Mouse (Mus musculus) embryo, embryonic 10 days (tissue): Measurements from ENCODE around the gene Szrd1.

Source experiments
- DNase-seq: peaks from one replicate; pipeline ENCODE4 v3.0.0-alpha.2; 2015; ENCODE audit warnings: low spot score

Gene Szrd1

GRCm38 (mm10) chr4:141066709-141067515, 72.7 kb downstream of the Szrd1 start:
- no peak for DNase-seq

DNA sequence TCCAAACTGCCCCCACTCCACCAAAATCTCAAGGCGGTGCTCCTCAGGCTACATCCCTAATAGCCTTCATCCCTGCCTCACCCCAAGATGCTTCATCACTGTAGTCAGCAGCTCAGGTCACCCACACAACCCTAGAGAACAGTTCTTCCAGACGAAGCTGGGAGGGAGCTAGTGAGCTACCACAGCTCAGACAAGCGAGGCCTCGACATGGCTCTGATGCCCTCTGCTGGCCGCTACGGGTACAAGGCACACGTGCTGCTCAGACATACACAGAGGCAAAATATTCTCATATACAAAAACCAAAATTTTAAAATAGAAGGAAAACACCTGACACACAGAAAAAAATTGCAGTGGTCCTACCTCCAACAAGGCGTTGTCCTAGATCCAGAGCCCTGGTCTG, 74.5 kb downstream of the Szrd1 start:
- peak; percentile 96 for DNase-seq

DNA sequence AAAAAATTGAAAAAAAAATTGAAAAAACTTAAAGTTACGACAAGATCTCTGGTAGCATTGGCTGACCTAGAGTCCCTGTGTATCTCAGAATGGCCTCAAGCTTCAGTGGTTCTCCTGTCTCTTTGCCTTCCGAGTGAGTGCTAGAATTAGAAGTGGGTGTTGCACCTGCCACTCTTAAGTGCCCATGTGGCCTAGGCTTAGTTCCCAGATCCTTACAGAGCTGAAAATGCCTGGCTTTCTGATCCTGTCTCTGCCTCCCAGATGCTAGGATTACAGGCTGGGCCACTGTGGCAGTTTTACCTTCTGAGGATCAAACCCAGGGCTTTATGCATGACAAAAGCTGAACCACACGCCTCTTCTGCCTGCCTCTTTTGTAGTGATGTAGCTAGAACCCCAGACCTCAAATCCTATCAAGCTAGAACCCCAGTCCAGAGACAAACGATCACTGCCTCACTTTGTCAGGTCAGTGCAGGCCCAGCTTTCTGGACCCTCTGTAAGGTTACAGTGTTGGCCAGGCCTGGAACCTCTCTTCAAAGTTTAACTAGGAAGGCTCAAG, 75.4 kb downstream of the Szrd1 start:
- no peak for DNase-seq
